Mouse (Mus musculus) forebrain, embryonic 11.5 days (tissue): ENCODE results near the gene Csrp1. TPM values are rescaled to one million over a fixed set of nuclear protein-coding genes. Genes with fewer than 3 reads are reported as not detected.
A peak's percentile ranks its signal among the peaks of the same experiment; 100 is the strongest.

Experiments used
- ATAC-seq: fragments of 200-750 bp; cut with Nextera tagmentation; replicated peaks from 2 replicates; pipeline ENCODE4 v1.8.0; 2017; ENCODE audit warnings: moderate TSS enrichment; ENCODE audit not compliant: low FRiP score
- DNase-seq: peaks from one replicate; pipeline ENCODE4 v3.0.0-alpha.2; 2017; ENCODE audit warnings: low spot score
- H3K27ac ChIP-seq: fragments of 300-500 bp; sonication (generic); 2 replicates; pipeline ENCODE4 v1.5.1; 2014; ENCODE audit warnings: low read depth, low read length
- H3K27me3 ChIP-seq: fragments of 300-500 bp; sonication (generic); 2 replicates; pipeline ENCODE4 v1.6.1; 2014; ENCODE audit warnings: mild to moderate bottlenecking, low read length, mixed read lengths; ENCODE audit not compliant: control insufficient read depth, insufficient read depth
- H3K36me3 ChIP-seq: fragments of 300-500 bp; sonication (generic); 2 replicates; pipeline ENCODE4 v1.6.1; 2014; ENCODE audit warnings: mild to moderate bottlenecking, low read length, moderate library complexity, mixed read lengths; ENCODE audit not compliant: control insufficient read depth, insufficient read depth
- H3K4me1 ChIP-seq: fragments of 300-500 bp; sonication (generic); replicated peaks from 2 replicates; pipeline ENCODE4 v1.6.1; 2014; ENCODE audit warnings: low read length, mixed read lengths; ENCODE audit not compliant: control insufficient read depth, insufficient read depth
- H3K4me2 ChIP-seq: fragments of 300-500 bp; sonication (generic); 2 replicates; pipeline ENCODE4 v1.6.1; 2014; ENCODE audit warnings: low read depth, mild to moderate bottlenecking, low read length, moderate library complexity, mixed read lengths; ENCODE audit not compliant: severe bottlenecking
- H3K4me3 ChIP-seq: fragments of 300-500 bp; sonication (generic); 2 replicates; pipeline ENCODE4 v1.5.1; 2014; ENCODE audit warnings: low read depth, low read length
- H3K9ac ChIP-seq: fragments of 300-500 bp; sonication (generic); 2 replicates; pipeline ENCODE4 v1.6.1; 2014; ENCODE audit warnings: low read length
- H3K9me3 ChIP-seq: fragments of 300-500 bp; sonication (generic); 2 replicates; pipeline ENCODE4 v1.6.1; 2016; ENCODE audit warnings: low read length, mixed read lengths; ENCODE audit not compliant: control insufficient read depth
- WGBS: fragments of 180-500 bp; shearing (Covaris S2); extraction: QIAGEN DNeasy Blood & Tissue Kit; methylation state at CpG from one replicate; pipeline ENCODE4 v1.1.7; 2014; 5-methylcytosine and 5-hydroxymethylcytosine counted together
- polyA plus RNA-seq: library from polyadenylated mRNA; unstranded; fragments of >200 nt; fragmentation: Nextera tagmentation; extraction: Ambion mirVana; gene quantifications from 2 replicates; pipeline ENCODE4 v1.2.1, GENCODE M21; 2014

Gene Csrp1
- polyA plus RNA-seq, 1 experiment from 2014 or later: 37.1 TPM

DNA sequence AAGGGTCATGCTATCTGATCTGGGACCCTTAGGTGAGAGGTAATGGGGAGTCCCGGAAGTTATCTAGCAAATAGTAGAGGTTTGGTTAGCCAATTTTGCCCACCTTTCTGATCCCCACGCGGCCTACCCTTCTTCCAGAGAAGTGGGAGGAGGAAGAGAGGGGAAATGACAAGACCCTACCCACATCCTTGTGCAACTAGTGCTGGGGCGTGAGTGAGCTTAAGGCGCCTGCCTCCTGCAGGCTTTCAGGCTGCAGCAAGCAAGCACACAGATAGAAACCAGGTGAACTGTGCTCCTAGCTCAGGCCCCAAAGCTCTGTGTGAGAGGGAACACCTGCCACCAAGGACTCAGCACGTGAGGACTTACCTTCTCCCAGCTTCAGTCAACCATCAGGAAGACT lies 31.2 kb upstream of the Csrp1 start:
- no peaks in the 10 kb centered on the region for H3K36me3 ChIP-seq
- WGBS: 6% methylated on average over 6 of the region's 6 CpGs
- H3K9ac ChIP-seq: no peak overlapping the region; the same call in 1 of the 2 replicates
- no peak overlapping the region for H3K27ac ChIP-seq
- peak overlapping the region; percentile 77 for H3K4me2 ChIP-seq
- H3K9me3 ChIP-seq: no peaks in the 10 kb centered on the region
- H3K27me3 ChIP-seq: peaks cover 14% of the 10 kb centered on the region
- H3K4me1 ChIP-seq: peaks cover 3% of the 10 kb centered on the region; the same call in 1 of the 2 replicates
- ATAC-seq: no peak
- H3K4me3 ChIP-seq: peak overlapping the region; percentile 48
- DNase-seq: no peak

DNA sequence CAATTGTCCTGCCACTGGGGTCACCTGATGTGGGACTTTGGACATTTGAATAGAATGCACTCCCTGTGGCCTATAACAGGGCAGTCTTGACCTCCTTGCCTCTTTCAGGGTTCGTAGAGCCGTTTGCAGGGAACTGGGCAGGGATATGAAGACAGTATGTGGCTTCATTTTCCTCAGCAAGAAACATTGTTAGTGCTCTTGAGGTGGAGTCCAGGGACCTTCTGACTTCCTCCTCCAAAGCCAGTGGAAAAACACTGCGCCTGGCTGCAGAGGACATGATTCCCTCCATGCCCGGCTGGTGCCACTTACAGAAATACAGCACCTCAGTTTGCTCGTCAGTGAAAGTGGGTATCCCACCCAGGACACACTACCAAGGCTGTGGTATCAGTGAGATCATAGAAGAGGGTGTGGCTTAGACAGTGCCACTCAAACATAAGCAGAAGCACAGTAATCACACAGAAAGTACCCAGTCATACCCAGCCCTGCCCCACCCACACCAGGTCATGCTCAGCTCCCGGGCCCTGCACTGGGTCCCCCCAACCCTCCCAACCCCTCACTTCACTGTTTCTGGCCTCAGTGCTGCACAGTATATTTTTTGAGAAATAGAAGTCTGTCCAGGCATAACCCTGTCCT lies 29.0 kb upstream of the Csrp1 start:
- Histone ChIP-seq H3K36me3 (no peaks in the 10 kb centered on the region), H3K4me1 (peaks cover 3% of the 10 kb centered on the region; the same call in 1 of the 2 replicates), H3K9me3 (no peaks in the 10 kb centered on the region), H3K27me3 (peaks cover 12% of the 10 kb centered on the region), H3K4me2 (no peak overlapping the region), H3K9ac (no peak overlapping the region), H3K4me3 (no peak overlapping the region), H3K27ac (no peak overlapping the region)
- 77% methylated on average over 6 of the region's 6 CpGs for WGBS
- DNase-seq: no peak
- ATAC-seq: no peak

DNA sequence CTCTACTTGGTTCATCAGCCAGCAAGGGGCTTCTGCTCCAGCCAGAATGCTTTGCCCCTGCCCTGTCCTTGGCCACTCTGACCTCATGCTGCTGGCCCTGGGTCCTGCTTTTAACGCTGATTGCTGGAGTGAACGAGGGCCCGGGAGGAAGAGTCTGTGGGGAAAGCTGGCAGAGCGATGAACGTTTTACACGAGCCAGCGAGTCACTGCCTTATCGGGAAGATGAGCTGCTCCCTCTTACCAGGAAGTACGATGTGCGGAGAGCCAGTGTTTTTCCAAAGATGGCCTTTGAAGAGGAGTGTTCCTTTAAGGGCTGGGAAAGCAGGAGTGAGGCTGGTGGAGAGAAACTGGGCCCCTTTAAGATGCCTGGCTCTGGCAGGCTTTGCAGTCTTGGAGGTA lies 28.4 kb upstream of the Csrp1 start:
- Histone ChIP-seq H3K9me3 (no peaks in the 10 kb centered on the region), H3K27ac (no peak overlapping the region), H3K27me3 (peaks cover 6% of the 10 kb centered on the region), H3K4me2 (no peak overlapping the region), H3K9ac (no peak overlapping the region), H3K4me3 (no peak overlapping the region), H3K36me3 (no peaks in the 10 kb centered on the region), H3K4me1 (peaks cover 2% of the 10 kb centered on the region; the same call in 1 of the 2 replicates)
- WGBS: 64% methylated on average over 10 of the region's 10 CpGs
- no peak for DNase-seq
- ATAC-seq: no peak

DNA sequence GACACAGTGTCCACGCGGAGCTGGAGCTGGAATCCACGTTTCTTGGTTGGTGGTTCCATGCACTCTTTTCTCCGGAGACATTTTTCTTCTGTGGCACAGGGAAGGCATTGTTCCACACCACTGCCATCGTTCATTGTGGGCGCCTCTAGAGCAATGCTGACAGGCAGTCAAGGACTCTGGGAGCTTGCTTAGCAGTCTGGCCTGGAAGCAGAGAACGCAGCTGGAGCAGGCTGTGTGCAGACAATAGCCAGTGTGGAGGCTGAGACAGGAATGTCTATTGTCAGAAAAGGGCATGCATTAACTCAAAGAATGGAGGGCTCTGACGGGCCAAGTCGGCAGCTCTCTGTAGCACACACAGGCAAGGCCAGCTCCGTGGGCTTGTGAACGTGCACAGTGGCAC lies 25.7 kb upstream of the Csrp1 start:
- Histone ChIP-seq H3K9me3 (no peaks in the 10 kb centered on the region), H3K36me3 (no peaks in the 10 kb centered on the region), H3K4me1 (peaks cover 10% of the 10 kb centered on the region), H3K4me2 (no peak overlapping the region), H3K27ac (no peak overlapping the region), H3K9ac (no peak overlapping the region), H3K4me3 (no peak overlapping the region), H3K27me3 (peaks cover 7% of the 10 kb centered on the region)
- WGBS: 67% methylated on average over 11 of the region's 11 CpGs
- DNase-seq (no peak), ATAC-seq (no peak)

DNA sequence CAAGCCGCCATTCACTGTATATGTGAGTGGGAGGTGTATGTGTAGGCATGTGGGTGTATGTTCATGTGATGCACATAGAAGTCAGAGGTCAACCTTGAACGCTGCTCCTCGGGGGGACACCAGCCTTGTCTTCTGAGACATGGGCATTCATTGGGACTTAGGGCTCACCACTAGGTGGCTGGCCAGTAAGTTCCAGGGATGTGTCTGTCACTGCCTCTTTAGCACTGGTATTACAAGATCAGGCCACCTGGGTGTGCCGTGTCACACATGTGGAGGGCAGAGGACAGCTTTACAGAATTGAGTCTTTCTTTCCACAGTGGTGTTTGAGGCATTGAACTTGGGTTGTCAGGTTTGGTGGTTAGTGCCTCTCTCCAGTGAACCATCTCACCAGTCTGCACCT lies 22.4 kb upstream of the Csrp1 start:
- Histone ChIP-seq H3K4me1 (peaks cover 15% of the 10 kb centered on the region), H3K9me3 (no peaks in the 10 kb centered on the region), H3K27ac (no peak overlapping the region), H3K9ac (no peak overlapping the region), H3K27me3 (peaks cover 7% of the 10 kb centered on the region), H3K36me3 (no peaks in the 10 kb centered on the region), H3K4me3 (no peak overlapping the region), H3K4me2 (no peak overlapping the region)
- ATAC-seq (no peak), DNase-seq (no peak)
- 83% methylated on average over 4 of the region's 4 CpGs for WGBS

DNA sequence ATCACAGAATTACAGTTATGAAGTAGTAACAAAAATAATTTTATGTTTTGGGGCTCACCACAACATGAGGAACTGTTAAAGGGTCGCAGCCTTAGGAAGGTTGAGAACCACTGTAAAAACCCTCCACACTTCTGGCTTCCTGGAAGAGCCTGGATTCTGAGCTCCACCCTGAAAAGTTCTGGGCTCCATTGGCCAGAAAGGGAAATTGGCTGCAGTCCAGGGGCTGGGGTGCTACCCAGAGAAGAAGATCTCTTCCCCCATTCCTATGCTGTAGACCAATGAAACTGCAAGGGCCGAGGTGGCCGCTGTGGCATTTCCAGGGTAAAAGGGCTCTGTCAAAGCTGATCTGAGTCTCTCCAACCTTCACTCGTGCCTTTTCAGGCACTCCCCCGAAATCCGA lies 21.8 kb upstream of the Csrp1 start:
- Histone ChIP-seq H3K4me2 (no peak overlapping the region), H3K4me3 (no peak overlapping the region), H3K9ac (no peak overlapping the region), H3K27ac (no peak overlapping the region), H3K36me3 (no peaks in the 10 kb centered on the region), H3K4me1 (peaks cover 15% of the 10 kb centered on the region), H3K27me3 (peaks cover 7% of the 10 kb centered on the region), H3K9me3 (no peaks in the 10 kb centered on the region)
- no peak for ATAC-seq
- no peak for DNase-seq
- WGBS: 32% methylated on average over 6 of the region's 6 CpGs

DNA sequence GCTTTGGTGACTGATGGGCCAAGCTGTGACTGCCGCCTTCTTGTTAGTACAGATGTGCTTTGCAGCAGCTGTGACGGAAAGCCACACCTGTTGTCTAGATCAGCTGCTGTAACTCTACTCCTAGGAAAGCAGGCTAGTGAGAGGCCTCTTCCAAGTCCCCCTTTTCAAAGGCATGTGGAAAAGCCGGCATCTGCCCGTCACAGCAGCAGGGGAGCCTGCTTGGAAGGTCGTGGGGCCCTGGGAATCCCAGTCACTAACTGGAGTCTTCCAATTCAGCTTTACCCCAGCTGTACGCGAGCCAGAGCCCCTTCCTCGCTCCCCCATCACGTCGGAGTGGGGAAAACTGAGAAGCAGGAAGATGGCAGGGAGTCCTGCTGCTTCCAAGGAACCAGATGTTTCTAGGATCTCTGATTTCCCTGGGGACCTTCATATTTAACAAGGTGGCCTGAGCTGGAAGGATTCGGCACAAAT lies 21.4 kb upstream of the Csrp1 start:
- ATAC-seq (no peak), DNase-seq (peak; percentile 72)
- Histone ChIP-seq H3K27ac (no peak overlapping the region), H3K4me1 (peaks cover 15% of the 10 kb centered on the region), H3K9ac (no peak overlapping the region; the same call in 1 of the 2 replicates), H3K4me2 (peak overlapping the region; percentile 72), H3K9me3 (no peaks in the 10 kb centered on the region), H3K27me3 (peaks cover 7% of the 10 kb centered on the region), H3K4me3 (peak overlapping the region; percentile 29; the same call in 1 of the 2 replicates), H3K36me3 (no peaks in the 10 kb centered on the region)
- 6% methylated on average over 11 of the region's 11 CpGs for WGBS

DNA sequence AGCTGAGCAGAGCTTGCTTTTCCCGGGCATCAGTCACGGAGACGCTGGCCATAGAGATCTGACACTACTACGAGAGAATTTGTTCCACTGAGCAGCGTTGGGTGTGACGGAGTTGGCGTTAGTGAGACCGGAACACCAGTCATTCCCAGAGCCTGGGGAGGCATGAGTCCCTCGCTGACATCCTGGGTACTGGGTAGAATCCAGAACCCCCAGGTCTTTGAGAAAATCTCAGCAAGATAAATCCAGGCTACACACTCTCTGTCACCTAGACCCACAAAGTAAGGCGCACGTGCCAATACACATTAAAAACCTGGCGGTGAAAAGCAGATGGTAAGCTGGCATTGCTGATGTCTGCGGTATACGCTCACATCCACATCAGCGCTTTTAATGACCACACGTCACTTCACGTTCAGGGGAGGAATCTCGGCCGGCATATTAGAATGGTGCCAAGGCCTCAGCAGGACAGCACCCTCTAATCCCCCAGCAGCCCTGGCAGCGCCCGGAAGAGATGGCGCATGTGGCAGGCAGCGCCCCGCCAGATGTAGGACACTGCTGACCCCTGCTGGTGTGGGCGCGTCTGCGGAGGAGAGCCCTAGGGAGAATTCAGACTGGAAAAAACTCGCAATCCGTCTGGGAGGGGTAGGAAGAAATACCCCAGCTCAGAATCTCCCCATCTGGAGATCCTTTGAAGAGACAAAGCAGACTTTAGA lies 20.7 kb upstream of the Csrp1 start:
- H3K36me3 ChIP-seq: no peaks in the 10 kb centered on the region
- no peaks in the 10 kb centered on the region for H3K9me3 ChIP-seq
- peaks cover 15% of the 10 kb centered on the region for H3K4me1 ChIP-seq
- peak overlapping the region; percentile 20 for H3K9ac ChIP-seq
- no peak overlapping the region for H3K27ac ChIP-seq
- DNase-seq: peak; percentile 87
- 1% methylated on average over 29 of the region's 29 CpGs for WGBS
- H3K27me3 ChIP-seq: peaks cover 7% of the 10 kb centered on the region
- peak; percentile 65 for ATAC-seq
- H3K4me3 ChIP-seq: peak overlapping the region; percentile 29
- H3K4me2 ChIP-seq: peak overlapping the region; percentile 72
